Mouse (Mus musculus) bone marrow macrophage, adult 2 months (primary cell): ENCODE results near the gene Rin3.

Experiments
- CTCF ChIP-seq: IDR thresholded peaks from 2 replicates; pipeline ENCODE4 v1.5.1; 2012; ENCODE audit warnings: low read depth, mild to moderate bottlenecking, low read length, moderate library complexity
- POLR2A ChIP-seq: IDR thresholded peaks from 2 replicates; pipeline ENCODE4 v1.6.1; 2012; ENCODE audit warnings: mild to moderate bottlenecking, low read depth, low read length, borderline replicate concordance

DNA sequence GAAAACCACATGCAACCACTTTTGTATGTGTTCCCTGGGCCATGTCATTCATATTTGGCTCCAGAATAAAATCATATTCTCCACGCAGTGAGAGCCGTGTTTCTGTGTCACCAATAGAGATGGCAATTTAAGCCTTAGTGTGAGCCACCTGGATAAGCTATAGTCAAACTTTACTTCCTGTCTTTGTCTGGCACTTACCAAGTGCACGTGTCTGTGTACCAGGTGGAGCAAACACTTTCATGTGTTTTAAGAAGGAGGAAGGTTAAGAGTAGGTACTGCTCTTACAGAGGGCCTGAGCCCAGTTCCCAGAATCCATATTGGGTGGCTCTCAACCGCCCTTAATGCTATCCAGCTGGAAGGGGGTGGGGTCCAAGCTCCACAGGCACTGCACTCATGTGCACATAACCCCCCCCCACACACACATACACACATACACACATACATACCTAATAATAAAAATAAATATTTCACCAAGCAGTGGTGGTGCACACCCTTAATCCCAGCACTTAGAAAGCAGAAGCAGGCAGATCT lies 142.3 kb downstream of the Rin3 start:
- TF ChIP-seq CTCF (no peak), POLR2A (no peak)
